Mouse (Mus musculus) urinary bladder, postnatal 10 days (tissue): Measurements from ENCODE around the gene Fyco1.

Source experiments
- DNase-seq: peaks from one replicate; pipeline ENCODE4 v3.0.0; 2022; ENCODE audit warnings: low spot score

Gene Fyco1

GRCm38 (mm10) chr9:123851713-123852448, at the start of gene Fyco1:
Fyco1 (minus strand) TSS chr9:123851899.
- DNase-seq = peak; percentile 59

GRCm38 (mm10) chr9:123872049-123872448, 20.4 kb upstream of the Fyco1 start:
- no peak for DNase-seq

- no peak for DNase-seq
Observed at GRCm38 (mm10) chr9:123869167-123869784, 17.6 kb upstream of the Fyco1 start.

GRCm38 (mm10) chr9:123863641-123864040, 11.9 kb upstream of the Fyco1 start:
- DNase-seq = no peak

GRCm38 (mm10) chr9:123862895-123863616, 11.4 kb upstream of the Fyco1 start:
- no peak for DNase-seq

- DNase-seq = no peak
Observed at GRCm38 (mm10) chr9:123861929-123862328, 10.2 kb upstream of the Fyco1 start, which contains the start of gene Xcr1. Xcr1 (minus strand) TSS chr9:123862029.

- DNase-seq = no peak
Observed at GRCm38 (mm10) chr9:123856836-123857235, 5.1 kb upstream of the Fyco1 start.

- DNase-seq = no peak
Observed at GRCm38 (mm10) chr9:123852449-123853390, 1.0 kb upstream of the Fyco1 start.

- no peak for DNase-seq
Observed at GRCm38 (mm10) chr9:123851062-123851712, 512 bp downstream of the Fyco1 start.

- no peak for DNase-seq
Observed at GRCm38 (mm10) chr9:123850705-123851061, 1.0 kb downstream of the Fyco1 start.

GRCm38 (mm10) chr9:123849976-123850695, 1.6 kb downstream of the Fyco1 start:
- DNase-seq = no peak

GRCm38 (mm10) chr9:123846490-123846889, 5.2 kb downstream of the Fyco1 start:
- no peak for DNase-seq

- DNase-seq = no peak
Observed at GRCm38 (mm10) chr9:123845120-123845519, 6.6 kb downstream of the Fyco1 start.

GRCm38 (mm10) chr9:123844468-123844867, 7.2 kb downstream of the Fyco1 start:
- DNase-seq = no peak

GRCm38 (mm10) chr9:123840243-123840642, 11.5 kb downstream of the Fyco1 start:
- no peak for DNase-seq

GRCm38 (mm10) chr9:123835851-123836250, 15.8 kb downstream of the Fyco1 start:
- no peak for DNase-seq

GRCm38 (mm10) chr9:123828916-123829315, 22.8 kb downstream of the Fyco1 start:
- DNase-seq = no peak

GRCm38 (mm10) chr9:123826631-123827030, 25.1 kb downstream of the Fyco1 start:
- DNase-seq = no peak

- DNase-seq = no peak
Observed at GRCm38 (mm10) chr9:123818601-123819000, 33.1 kb downstream of the Fyco1 start.

GRCm38 (mm10) chr9:123815996-123816395, 35.7 kb downstream of the Fyco1 start:
- DNase-seq = no peak

GRCm38 (mm10) chr9:123815444-123815843, 36.3 kb downstream of the Fyco1 start:
- no peak for DNase-seq
